Mouse (Mus musculus): Measurements from ENCODE around the gene Ip6k1. TPM values are rescaled to one million over a fixed set of nuclear protein-coding genes. Genes with fewer than 3 reads are reported as not detected.

Ip6k1 gene
- polyA plus RNA-seq, 2 experiments, result 34.6 to 83.3 TPM

DNA sequence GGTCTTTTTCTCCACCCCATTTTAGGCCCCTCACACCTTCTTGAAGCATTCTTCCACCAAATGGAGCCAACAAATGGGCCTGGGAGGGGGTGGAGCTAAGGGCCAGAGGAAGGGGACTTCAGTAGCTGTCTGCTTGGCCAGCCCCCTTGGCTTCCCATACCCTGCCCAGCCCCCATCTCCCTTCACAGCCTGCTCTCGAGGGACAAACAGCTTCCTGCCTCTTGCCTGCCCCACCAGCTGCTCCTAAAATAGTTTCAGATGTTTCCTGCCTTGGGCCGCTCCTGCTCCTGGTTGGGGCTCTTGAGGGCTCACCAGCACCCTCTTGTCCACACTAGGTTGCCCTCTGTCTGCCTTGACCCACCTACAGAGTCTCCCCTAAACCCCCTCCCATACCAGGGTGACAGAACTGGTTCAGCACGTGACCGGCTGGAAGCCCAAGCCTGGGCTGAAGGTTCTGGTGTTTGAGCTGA lies 18.8 kb upstream of the Ip6k1 start:
- Histone ChIP-seq H3K4me3 (replicated peaks; ENCODE audit: low read length) (peak overlapping the region; percentile 82), H3K9me3 (ENCODE audit: control insufficient read depth, low read length) (no peaks in the 10 kb centered on the region), H3K4me2 (replicated peaks; ENCODE audit: low read depth, low read length, severe bottlenecking) (peak overlapping the region; percentile 96), H3K9ac (ENCODE audit: low read depth, low read length, severe bottlenecking) (peak overlapping the region; percentile 83), H3K27ac (replicated peaks; ENCODE audit: low read depth, low read length) (peak overlapping the region; percentile 99), H3K36me3 (ENCODE audit: control insufficient read depth, insufficient read depth, low read length) (peaks cover 11% of the 10 kb centered on the region), H3K27me3 (ENCODE audit: control insufficient read depth, insufficient read depth, low read length) (no peaks in the 10 kb centered on the region), H3K4me1 (ENCODE audit: control insufficient read depth, insufficient read depth, low read length) (peaks cover 41% of the 10 kb centered on the region)
- DNase-seq (ENCODE audit: low spot score), result peak; percentile 94
- peak; percentile 58 for ATAC-seq (ENCODE audit: low FRiP score, low read depth)
- TF ChIP-seq POLR2A (IDR thresholded peaks at IDR 0.05; ENCODE audit: borderline replicate concordance, extremely low read depth, insufficient read depth, insufficient read length), result peak; percentile 40; the same call in 1 of the 2 replicates
- 3% methylated on average over 4 of the region's 4 CpGs for WGBS

DNA sequence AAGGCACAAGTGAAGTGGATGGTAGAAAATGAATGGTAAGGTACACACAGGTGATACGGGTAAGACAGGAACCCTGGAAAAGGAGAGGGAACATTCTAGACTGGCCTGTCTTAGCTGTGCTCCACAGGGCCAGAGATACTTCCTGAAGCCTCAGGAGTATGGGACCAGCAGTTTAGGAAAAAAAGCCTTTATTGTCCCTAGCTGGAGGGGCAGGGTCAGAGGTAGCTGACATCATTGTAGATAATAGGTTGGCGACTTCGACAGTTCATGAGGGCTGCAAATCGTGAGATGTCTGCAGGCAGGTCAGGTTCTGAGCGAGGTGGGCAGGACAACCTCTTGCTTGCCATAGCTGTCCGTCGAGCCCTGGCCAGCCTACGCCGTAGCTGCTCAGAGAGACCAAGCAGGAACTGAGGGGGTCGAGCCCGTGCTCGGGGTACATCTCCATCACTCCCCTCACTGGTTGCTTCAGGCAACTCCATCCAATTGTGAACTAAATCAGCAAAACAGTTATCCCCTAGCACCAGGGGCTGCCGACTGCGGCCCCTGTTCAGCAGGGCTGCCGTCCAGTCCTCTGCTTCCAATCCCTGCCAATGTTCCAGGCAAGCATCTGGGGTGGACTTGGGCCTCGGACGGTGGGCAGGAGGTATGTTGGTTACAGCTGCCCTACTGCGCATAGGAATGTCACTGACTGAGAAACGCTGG lies 18.1 kb upstream of the Ip6k1 start:
- ATAC-seq (ENCODE audit: low FRiP score, low read depth) (no peak), DNase-seq (ENCODE audit: low spot score) (no peak)
- peak overlapping the region; percentile 82 for H3K4me3 ChIP-seq (replicated peaks; ENCODE audit: low read length)
- peaks cover 41% of the 10 kb centered on the region for H3K4me1 ChIP-seq (ENCODE audit: control insufficient read depth, insufficient read depth, low read length)
- H3K9ac ChIP-seq (ENCODE audit: low read depth, low read length, severe bottlenecking), result peak overlapping the region; percentile 83
- 17% methylated on average over 19 of the region's 19 CpGs for WGBS
- peak overlapping the region; percentile 99 for H3K27ac ChIP-seq (replicated peaks; ENCODE audit: low read depth, low read length)
- H3K36me3 ChIP-seq (ENCODE audit: control insufficient read depth, insufficient read depth, low read length), result peaks cover 11% of the 10 kb centered on the region
- H3K4me2 ChIP-seq (replicated peaks; ENCODE audit: low read depth, low read length, severe bottlenecking), result peak overlapping the region; percentile 96
- H3K27me3 ChIP-seq (ENCODE audit: control insufficient read depth, insufficient read depth, low read length), result no peaks in the 10 kb centered on the region
- H3K9me3 ChIP-seq (ENCODE audit: control insufficient read depth, low read length), result no peaks in the 10 kb centered on the region
- TF ChIP-seq POLR2A (IDR thresholded peaks at IDR 0.05; ENCODE audit: borderline replicate concordance, extremely low read depth, insufficient read depth, insufficient read length), result no peak

DNA sequence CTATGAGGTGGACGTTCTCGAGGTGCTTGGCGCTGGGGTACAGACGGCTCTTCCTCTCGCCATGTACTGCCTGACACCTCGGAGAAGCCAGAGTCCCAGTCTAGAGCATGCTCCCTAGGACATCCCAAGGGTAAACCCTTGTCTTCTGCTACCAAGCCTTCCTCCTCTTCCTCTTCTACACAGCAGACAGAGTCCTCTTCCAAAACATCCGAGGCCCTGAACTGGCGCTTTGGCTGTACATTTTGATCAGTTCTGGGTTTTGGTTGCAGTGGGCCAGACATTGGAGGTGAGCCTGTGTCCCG lies 17.6 kb upstream of the Ip6k1 start:
- H3K4me2 ChIP-seq (replicated peaks; ENCODE audit: low read depth, low read length, severe bottlenecking), result peak overlapping the region; percentile 96
- no peak for TF ChIP-seq POLR2A (IDR thresholded peaks at IDR 0.05; ENCODE audit: borderline replicate concordance, extremely low read depth, insufficient read depth, insufficient read length)
- H3K9ac ChIP-seq (ENCODE audit: low read depth, low read length, severe bottlenecking), result peak overlapping the region; percentile 83
- DNase-seq (ENCODE audit: low spot score) (no peak), ATAC-seq (ENCODE audit: low FRiP score, low read depth) (no peak)
- peaks cover 41% of the 10 kb centered on the region for H3K4me1 ChIP-seq (ENCODE audit: control insufficient read depth, insufficient read depth, low read length)
- no peaks in the 10 kb centered on the region for H3K9me3 ChIP-seq (ENCODE audit: control insufficient read depth, low read length)
- H3K36me3 ChIP-seq (ENCODE audit: control insufficient read depth, insufficient read depth, low read length), result peaks cover 11% of the 10 kb centered on the region
- no peaks in the 10 kb centered on the region for H3K27me3 ChIP-seq (ENCODE audit: control insufficient read depth, insufficient read depth, low read length)
- 14% methylated on average over 9 of the region's 9 CpGs for WGBS
- H3K27ac ChIP-seq (replicated peaks; ENCODE audit: low read depth, low read length), result peak overlapping the region; percentile 99
- peak overlapping the region; percentile 82 for H3K4me3 ChIP-seq (replicated peaks; ENCODE audit: low read length)

DNA sequence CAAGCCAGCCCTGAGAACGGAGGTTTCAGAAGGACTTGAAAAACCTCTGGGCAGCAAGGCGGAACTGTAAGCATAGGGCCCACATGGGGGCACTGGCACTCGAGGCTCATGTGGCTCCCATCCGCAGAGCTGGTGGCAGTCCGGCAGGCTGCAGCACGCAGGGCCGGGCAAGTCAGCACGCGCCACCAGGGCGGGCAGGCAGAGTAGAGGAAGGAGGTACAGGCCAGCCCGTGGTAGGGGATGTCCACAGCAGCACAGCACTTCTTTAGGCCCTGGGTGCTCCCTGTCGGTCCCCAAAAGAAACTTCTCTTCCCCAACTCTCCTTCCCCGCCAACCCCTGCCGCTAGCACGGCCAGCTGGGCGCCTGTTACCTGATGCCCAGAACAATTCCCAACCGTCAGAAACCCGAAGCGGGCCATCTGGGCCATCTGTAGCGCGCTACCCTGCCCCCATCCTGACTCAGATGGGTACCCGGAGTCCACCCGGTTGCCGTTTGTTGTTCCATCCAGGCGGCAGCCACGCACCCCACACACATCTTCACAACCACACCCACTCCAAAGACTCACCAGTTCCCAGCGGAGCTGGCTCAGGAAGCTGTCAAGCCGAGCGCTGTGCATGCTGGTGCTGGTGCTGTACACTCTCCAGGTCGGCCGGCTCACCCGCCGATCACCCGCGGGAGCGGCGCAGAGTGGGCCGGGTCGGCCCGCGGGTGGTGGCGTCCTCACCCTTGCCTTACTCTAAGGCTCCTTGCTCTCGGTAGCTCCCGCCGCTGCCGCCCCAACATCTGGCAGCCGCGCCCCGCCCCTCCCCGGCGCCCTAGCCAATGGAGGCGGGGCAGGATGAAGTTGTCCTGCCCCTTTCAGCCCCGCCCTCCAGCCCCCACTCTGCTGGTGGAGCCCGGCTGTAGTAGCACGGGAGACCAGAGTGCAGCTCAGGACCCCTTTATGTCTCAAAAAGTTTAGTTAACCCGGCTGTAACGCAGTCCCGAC lies 16.9 kb upstream of the Ip6k1 start, which contains the start of gene Inka1:
Inka1 (minus strand) TSS at position 749 of the 989 bp plus-strand sequence.
- TF ChIP-seq POLR2A (IDR thresholded peaks at IDR 0.05; ENCODE audit: borderline replicate concordance, extremely low read depth, insufficient read depth, insufficient read length), result peak; percentile 85; the same call in 1 of the 2 replicates
- Histone ChIP-seq H3K4me3 (replicated peaks; ENCODE audit: low read length) (peak within 1 kb of the TSS; percentile 82), H3K27ac (replicated peaks; ENCODE audit: low read depth, low read length) (peak within 1 kb of the TSS; percentile 99), H3K4me2 (replicated peaks; ENCODE audit: low read depth, low read length, severe bottlenecking) (peak within 1 kb of the TSS; percentile 96), H3K27me3 (ENCODE audit: control insufficient read depth, insufficient read depth, low read length) (no peaks in the 10 kb centered on the region), H3K4me1 (ENCODE audit: control insufficient read depth, insufficient read depth, low read length) (peaks cover 39% of the 10 kb centered on the region), H3K9me3 (ENCODE audit: control insufficient read depth, low read length) (no peaks in the 10 kb centered on the region), H3K9ac (ENCODE audit: low read depth, low read length, severe bottlenecking) (peak within 1 kb of the TSS; percentile 83), H3K36me3 (ENCODE audit: control insufficient read depth, insufficient read depth, low read length) (peaks cover 11% of the 10 kb centered on the region)
- ATAC-seq (ENCODE audit: low FRiP score, low read depth) (peak; percentile 67), DNase-seq (ENCODE audit: low spot score) (peak; percentile 95)
- under 1% methylated on average over 45 of the region's 58 CpGs for WGBS

DNA sequence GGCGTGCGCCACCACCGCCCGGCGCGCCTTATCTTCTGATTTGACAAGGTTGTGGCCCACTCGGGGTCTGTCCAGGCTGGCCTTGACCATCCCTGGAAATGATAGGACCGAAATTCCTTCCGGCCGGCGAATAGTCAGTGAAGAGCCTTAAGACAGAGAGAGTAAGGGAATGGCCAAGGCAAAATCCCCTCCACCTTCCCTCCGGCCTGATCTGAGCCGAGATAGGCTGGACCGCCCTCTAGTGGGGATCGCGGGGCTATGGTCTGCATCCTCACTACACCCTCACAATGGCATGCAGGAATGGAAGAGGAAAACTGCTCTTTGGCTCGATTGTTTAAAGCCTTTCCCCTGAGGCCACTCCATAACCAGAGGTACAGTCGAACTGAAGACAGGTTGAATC lies 15.9 kb upstream of the Ip6k1 start:
- Histone ChIP-seq H3K27me3 (ENCODE audit: control insufficient read depth, insufficient read depth, low read length) (no peaks in the 10 kb centered on the region), H3K4me3 (replicated peaks; ENCODE audit: low read length) (peak overlapping the region; percentile 82), H3K9ac (ENCODE audit: low read depth, low read length, severe bottlenecking) (no peak overlapping the region), H3K4me2 (replicated peaks; ENCODE audit: low read depth, low read length, severe bottlenecking) (peak overlapping the region; percentile 96), H3K36me3 (ENCODE audit: control insufficient read depth, insufficient read depth, low read length) (peaks cover 11% of the 10 kb centered on the region), H3K9me3 (ENCODE audit: control insufficient read depth, low read length) (no peaks in the 10 kb centered on the region), H3K4me1 (ENCODE audit: control insufficient read depth, insufficient read depth, low read length) (peaks cover 29% of the 10 kb centered on the region), H3K27ac (replicated peaks; ENCODE audit: low read depth, low read length) (peak overlapping the region; percentile 99)
- DNase-seq (ENCODE audit: low spot score) (peak; percentile 85), ATAC-seq (ENCODE audit: low FRiP score, low read depth) (peak; percentile 31; the same call in 1 of the 2 replicates)
- TF ChIP-seq POLR2A (IDR thresholded peaks at IDR 0.05; ENCODE audit: borderline replicate concordance, extremely low read depth, insufficient read depth, insufficient read length), result no peak
- 5% methylated on average over 18 of the region's 18 CpGs for WGBS
